Mouse (Mus musculus): Measurements from ENCODE around the gene S100a4. TPM values are rescaled to one million over a fixed set of nuclear protein-coding genes. Genes with fewer than 3 reads are reported as not detected.

S100a4 gene
- total and polyA plus RNA-seq, 2 experiments from 2014 or later = 2.5 TPM; not detected in 1

GRCm38 (mm10) chr3:90629298-90629697 is 25.7 kb downstream of the S100a4 start:
- TF ChIP-seq CTCF (IDR thresholded peaks at IDR 0.05) = no peak
- ATAC-seq (ENCODE audit: low FRiP score) (no peak), DNase-seq (ENCODE audit: low spot score) (no peak)
- 77% methylated on average over 2 of the region's 2 CpGs for WGBS
- H3K4me1 ChIP-seq (ENCODE audit: insufficient read depth, low read length) = 0 out of 2 replicates have a peak, but pooled peaks cover 2% of the 10 kb centered on the region
- H3K27me3 ChIP-seq (ENCODE audit: insufficient read depth, low read length) = no peaks in the 10 kb centered on the region
- H3K36me3 ChIP-seq (ENCODE audit: insufficient read depth, low read length) = no peaks in the 10 kb centered on the region
- no peak overlapping the region for H3K9ac ChIP-seq (replicated peaks; ENCODE audit: low read length, poor library complexity, severe bottlenecking)
- no peak overlapping the region for H3K27ac ChIP-seq (ENCODE audit: low read depth, low read length)
- H3K4me3 ChIP-seq (ENCODE audit: low read depth, low read length) = no peak overlapping the region
- H3K4me2 ChIP-seq (ENCODE audit: low read depth, low read length, poor library complexity, severe bottlenecking) = no peak overlapping the region
- no peaks in the 10 kb centered on the region for H3K9me3 ChIP-seq (ENCODE audit: low read length)

GRCm38 (mm10) chr3:90631984-90632383 is 28.4 kb downstream of the S100a4 start:
- Histone ChIP-seq H3K4me2 (ENCODE audit: low read depth, low read length, poor library complexity, severe bottlenecking) (no peak overlapping the region), H3K27me3 (ENCODE audit: insufficient read depth, low read length) (no peaks in the 10 kb centered on the region), H3K9ac (replicated peaks; ENCODE audit: low read length, poor library complexity, severe bottlenecking) (no peak overlapping the region), H3K4me1 (ENCODE audit: insufficient read depth, low read length) (no peaks in the 10 kb centered on the region), H3K36me3 (ENCODE audit: insufficient read depth, low read length) (no peaks in the 10 kb centered on the region), H3K27ac (ENCODE audit: low read depth, low read length) (no peak overlapping the region), H3K4me3 (ENCODE audit: low read depth, low read length) (no peak overlapping the region), H3K9me3 (ENCODE audit: low read length) (no peaks in the 10 kb centered on the region)
- WGBS = 76% methylated on average over 2 of the region's 2 CpGs
- DNase-seq (ENCODE audit: low spot score) = no peak
- TF ChIP-seq CTCF (IDR thresholded peaks at IDR 0.05) = no peak
- ATAC-seq (ENCODE audit: low FRiP score) = no peak

- TF ChIP-seq CTCF (IDR thresholded peaks at IDR 0.05) = no peak
- H3K27me3 ChIP-seq (ENCODE audit: insufficient read depth, low read length) = no peaks in the 10 kb centered on the region
- no peak overlapping the region for H3K27ac ChIP-seq (ENCODE audit: low read depth, low read length)
- WGBS = 53% methylated on average over 1 of the region's 1 CpGs
- no peaks in the 10 kb centered on the region for H3K9me3 ChIP-seq (ENCODE audit: low read length)
- H3K36me3 ChIP-seq (ENCODE audit: insufficient read depth, low read length) = no peaks in the 10 kb centered on the region
- H3K4me1 ChIP-seq (ENCODE audit: insufficient read depth, low read length) = no peaks in the 10 kb centered on the region
- no peak overlapping the region for H3K9ac ChIP-seq (replicated peaks; ENCODE audit: low read length, poor library complexity, severe bottlenecking)
- no peak for DNase-seq (ENCODE audit: low spot score)
- no peak overlapping the region for H3K4me3 ChIP-seq (ENCODE audit: low read depth, low read length)
- H3K4me2 ChIP-seq (ENCODE audit: low read depth, low read length, poor library complexity, severe bottlenecking) = no peak overlapping the region
- ATAC-seq (ENCODE audit: low FRiP score) = no peak
These were observed 35.1 kb downstream of the S100a4 start for GRCm38 (mm10) chr3:90638511-90639275.

- Histone ChIP-seq H3K27ac (ENCODE audit: low read depth, low read length) (no peak overlapping the region), H3K9ac (replicated peaks; ENCODE audit: low read length, poor library complexity, severe bottlenecking) (no peak overlapping the region), H3K27me3 (ENCODE audit: insufficient read depth, low read length) (no peaks in the 10 kb centered on the region), H3K36me3 (ENCODE audit: insufficient read depth, low read length) (no peaks in the 10 kb centered on the region), H3K4me3 (ENCODE audit: low read depth, low read length) (no peak overlapping the region), H3K4me2 (ENCODE audit: low read depth, low read length, poor library complexity, severe bottlenecking) (no peak overlapping the region), H3K4me1 (ENCODE audit: insufficient read depth, low read length) (no peaks in the 10 kb centered on the region), H3K9me3 (ENCODE audit: low read length) (no peaks in the 10 kb centered on the region)
- peak; percentile 57 for TF ChIP-seq CTCF (IDR thresholded peaks at IDR 0.05)
- WGBS = 56% methylated on average over 7 of the region's 7 CpGs
- ATAC-seq (ENCODE audit: low FRiP score) (no peak), DNase-seq (ENCODE audit: low spot score) (no peak)
These were observed 36.1 kb downstream of the S100a4 start for GRCm38 (mm10) chr3:90639511-90640154.

- Histone ChIP-seq H3K4me1 (ENCODE audit: insufficient read depth, low read length) (no peaks in the 10 kb centered on the region), H3K4me3 (ENCODE audit: low read depth, low read length) (no peak overlapping the region), H3K27ac (ENCODE audit: low read depth, low read length) (no peak overlapping the region), H3K27me3 (ENCODE audit: insufficient read depth, low read length) (no peaks in the 10 kb centered on the region), H3K9me3 (ENCODE audit: low read length) (no peaks in the 10 kb centered on the region), H3K4me2 (ENCODE audit: low read depth, low read length, poor library complexity, severe bottlenecking) (no peak overlapping the region), H3K9ac (replicated peaks; ENCODE audit: low read length, poor library complexity, severe bottlenecking) (no peak overlapping the region), H3K36me3 (ENCODE audit: insufficient read depth, low read length) (no peaks in the 10 kb centered on the region)
- no peak for ATAC-seq (ENCODE audit: low FRiP score)
- DNase-seq (ENCODE audit: low spot score) = no peak
- 87% methylated on average over 7 of the region's 7 CpGs for WGBS
- TF ChIP-seq CTCF (IDR thresholded peaks at IDR 0.05) = no peak
These were observed 37.4 kb downstream of the S100a4 start for GRCm38 (mm10) chr3:90640981-90641380.

GRCm38 (mm10) chr3:90644220-90644619 is 40.6 kb downstream of the S100a4 start:
- H3K4me3 ChIP-seq (ENCODE audit: low read depth, low read length) = no peak overlapping the region
- ATAC-seq (ENCODE audit: low FRiP score) (no peak), DNase-seq (ENCODE audit: low spot score) (no peak)
- no peaks in the 10 kb centered on the region for H3K36me3 ChIP-seq (ENCODE audit: insufficient read depth, low read length)
- WGBS = 49% methylated on average over 3 of the region's 3 CpGs
- no peak overlapping the region for H3K4me2 ChIP-seq (ENCODE audit: low read depth, low read length, poor library complexity, severe bottlenecking)
- no peaks in the 10 kb centered on the region for H3K27me3 ChIP-seq (ENCODE audit: insufficient read depth, low read length)
- TF ChIP-seq CTCF (IDR thresholded peaks at IDR 0.05) = peak; percentile 55
- H3K27ac ChIP-seq (ENCODE audit: low read depth, low read length) = no peak overlapping the region
- no peaks in the 10 kb centered on the region for H3K4me1 ChIP-seq (ENCODE audit: insufficient read depth, low read length)
- H3K9ac ChIP-seq (replicated peaks; ENCODE audit: low read length, poor library complexity, severe bottlenecking) = no peak overlapping the region
- H3K9me3 ChIP-seq (ENCODE audit: low read length) = no peaks in the 10 kb centered on the region

Data from midbrain, postnatal 0 days (tissue).